Mouse (Mus musculus) G1E (cell line): ENCODE results near the gene Abhd14b.

Experiments
- CTCF ChIP-seq: IDR thresholded peaks from 2 replicates; pipeline ENCODE4 v1.5.1; 2012; ENCODE audit warnings: low read depth, low read length, inconsistent platforms, mixed read lengths
- GATA1 ChIP-seq: IDR thresholded peaks from 2 replicates; pipeline ENCODE4 v1.6.1; 2012; ENCODE audit warnings: borderline replicate concordance, low read length, inconsistent platforms, mixed read lengths
- POLR2AphosphoS5 ChIP-seq: IDR thresholded peaks from 2 replicates; pipeline ENCODE4 v1.6.1; 2012; ENCODE audit warnings: low read depth, low read length, inconsistent platforms; ENCODE audit not compliant: insufficient replicate concordance
- TAL1 ChIP-seq: conservative IDR thresholded peaks from 2 replicates; pipeline ENCODE4 v1.6.1; 2012; ENCODE audit warnings: low read depth, low read length, inconsistent platforms, mixed read lengths

- TF ChIP-seq CTCF (no peak), GATA1 (no peak), POLR2AphosphoS5 (no peak), TAL1 (no peak)
Observed at GRCm38 (mm10) chr9:106452351-106452750, 5.1 kb downstream of the Abhd14b start.
